Mouse (Mus musculus) splenic B cell, adult 2 months (primary cell): Measurements from ENCODE around the gene Btbd9.

Experiments
- DNase-seq: peaks from one replicate; pipeline ENCODE4 v3.0.0-alpha.2; 2011; ENCODE audit warnings: low read depth, low spot score
- H3K27me3 ChIP-seq: 2 replicates; pipeline ENCODE4 v1.6.1; 2012; ENCODE audit warnings: mild to moderate bottlenecking, low read length, moderate library complexity, mixed read lengths; ENCODE audit not compliant: control insufficient read depth, poor library complexity, insufficient read depth, severe bottlenecking
- H3K36me3 ChIP-seq: 2 replicates; pipeline ENCODE4 v1.6.1; 2012; ENCODE audit warnings: mild to moderate bottlenecking, low read length, moderate library complexity, mixed read lengths; ENCODE audit not compliant: control insufficient read depth, poor library complexity, insufficient read depth, severe bottlenecking

Btbd9 gene

DNA sequence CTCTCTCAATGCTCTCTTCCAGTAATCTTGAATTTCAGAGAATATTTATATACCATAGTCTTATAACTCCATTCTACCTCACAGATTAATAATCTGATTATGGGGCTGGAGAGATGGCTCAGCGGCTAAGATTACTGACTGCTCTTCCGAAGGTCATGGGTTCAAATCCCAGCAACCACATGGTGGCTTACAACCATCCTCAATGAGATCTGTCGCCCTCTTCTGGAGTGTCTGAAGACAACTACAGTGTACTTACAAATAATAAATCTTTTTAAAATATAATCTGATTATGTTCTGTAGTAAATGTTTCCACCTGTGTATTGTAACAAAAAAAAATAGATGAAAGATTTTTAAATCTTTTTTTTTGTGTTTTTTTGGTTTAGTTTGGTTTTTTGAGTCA is 6.0 kb upstream of the Btbd9 start:
- DNase-seq, result no peak
- Histone ChIP-seq H3K27me3 (no peaks in the 10 kb centered on the region), H3K36me3 (no peaks in the 10 kb centered on the region)

DNA sequence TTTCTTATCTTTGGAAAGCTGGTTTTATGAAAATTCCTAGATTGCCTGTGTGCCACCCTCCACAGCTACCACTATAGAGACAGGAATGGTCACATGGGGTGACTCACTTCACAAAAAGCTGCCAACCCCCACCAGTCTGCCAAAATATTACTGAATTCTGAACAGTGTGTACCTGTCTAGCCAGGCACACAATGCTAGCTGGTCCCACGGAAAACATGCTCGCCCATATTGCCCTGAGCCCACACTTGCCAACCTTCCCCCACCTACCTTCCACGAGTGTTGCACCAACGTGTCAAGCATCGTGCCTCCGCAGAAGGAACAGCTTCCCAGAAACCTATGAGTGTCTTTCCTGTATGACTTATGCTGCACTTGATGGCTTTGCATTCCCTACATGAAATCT is 4.9 kb upstream of the Btbd9 start:
- Histone ChIP-seq H3K36me3 (no peaks in the 10 kb centered on the region), H3K27me3 (no peaks in the 10 kb centered on the region)
- DNase-seq, result no peak

DNA sequence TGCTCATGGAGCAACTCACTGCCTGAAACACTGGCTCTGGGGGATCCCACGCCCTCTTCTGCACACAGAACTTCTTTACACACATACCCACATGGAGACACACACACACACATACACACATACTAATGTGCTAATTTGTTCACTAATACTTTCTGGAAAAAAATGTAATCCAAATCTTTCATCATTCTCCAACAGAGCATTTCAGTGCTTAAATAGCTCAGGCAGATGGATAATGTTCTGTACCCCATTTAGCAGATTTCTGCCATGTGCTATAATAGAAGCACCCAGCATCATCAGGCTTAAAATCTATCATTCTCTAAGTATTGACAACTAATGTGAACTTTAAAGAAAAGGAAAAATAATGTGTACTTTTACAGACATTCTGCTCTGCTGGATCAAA is 4.5 kb upstream of the Btbd9 start:
- no peak for DNase-seq
- Histone ChIP-seq H3K36me3 (no peaks in the 10 kb centered on the region), H3K27me3 (no peaks in the 10 kb centered on the region)

DNA sequence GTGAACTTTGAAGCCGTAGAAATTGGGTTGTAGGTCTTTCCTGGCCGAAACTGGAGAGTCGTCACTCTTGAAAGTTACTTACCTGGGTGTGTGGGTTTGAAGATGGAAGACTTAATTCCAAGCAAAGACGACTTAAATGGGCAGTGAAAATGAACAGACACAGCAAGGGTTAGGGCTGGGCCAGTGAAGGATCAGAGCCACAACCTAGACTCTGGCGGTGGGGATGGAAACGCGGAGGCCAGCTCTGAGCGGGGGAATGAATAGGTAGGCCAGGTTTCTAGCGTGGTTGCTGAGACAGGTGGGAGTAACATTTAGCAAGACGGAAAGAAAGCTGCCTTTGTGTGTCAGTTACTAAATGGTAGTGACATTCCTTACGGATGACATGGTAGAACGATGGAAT is 658 bp upstream of the Btbd9 start:
- no peaks in the 10 kb centered on the region for H3K36me3 ChIP-seq
- no peak for DNase-seq
- no peaks in the 10 kb centered on the region for H3K27me3 ChIP-seq

DNA sequence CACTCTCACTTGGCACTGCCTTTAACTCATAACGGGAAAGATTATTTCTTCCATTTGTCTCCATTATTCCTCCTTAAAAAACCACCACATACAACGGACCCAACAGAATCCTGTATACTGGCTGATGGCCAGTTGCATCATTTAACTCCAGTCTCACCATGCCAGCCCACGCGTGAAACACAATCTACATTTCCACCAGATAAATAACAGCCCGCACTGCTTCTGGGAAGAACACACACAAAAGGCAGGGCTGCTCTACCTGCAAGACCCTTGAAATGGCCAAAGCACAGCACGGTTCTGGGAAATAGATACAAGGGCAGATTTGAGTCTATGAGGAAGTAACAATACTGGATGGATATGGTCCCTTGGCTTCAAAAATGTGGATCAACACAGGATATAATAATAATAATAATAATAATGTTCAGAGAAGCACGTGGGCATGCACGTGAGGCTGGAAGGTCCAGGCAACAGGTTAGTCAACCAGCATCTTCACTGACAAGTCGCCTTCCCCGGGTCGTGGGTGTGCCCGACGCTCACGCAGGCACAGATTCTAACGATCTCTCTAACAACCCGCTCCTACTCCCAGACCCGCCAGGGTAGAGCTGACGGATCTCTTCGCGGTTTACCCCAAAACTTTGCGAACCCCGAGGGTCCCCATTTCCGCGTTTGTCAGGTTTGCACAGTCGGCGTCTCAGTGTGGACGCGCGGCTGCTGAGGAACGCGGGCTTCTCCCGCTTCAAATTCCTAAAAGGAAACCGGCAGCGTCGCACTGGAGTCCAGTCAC is 975 bp downstream of the Btbd9 start:
- H3K36me3 ChIP-seq, result no peaks in the 10 kb centered on the region
- no peaks in the 10 kb centered on the region for H3K27me3 ChIP-seq
- peak; percentile 51 for DNase-seq

DNA sequence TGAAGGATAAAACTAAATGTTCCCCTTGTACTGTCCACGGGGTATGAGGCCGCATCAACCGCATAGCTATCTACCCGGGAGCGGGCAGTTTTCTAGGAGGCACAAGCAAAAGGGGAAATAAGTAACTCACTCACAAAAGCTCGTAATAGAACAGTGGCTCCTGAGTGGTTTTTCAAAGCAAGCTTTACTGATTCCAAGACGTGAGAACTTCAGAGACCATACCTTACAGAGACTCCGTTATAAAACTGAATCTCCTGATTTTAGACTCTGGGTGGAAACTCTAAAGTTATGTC is 1.6 kb downstream of the Btbd9 start:
- DNase-seq, result peak; percentile 22
- Histone ChIP-seq H3K27me3 (no peaks in the 10 kb centered on the region), H3K36me3 (no peaks in the 10 kb centered on the region)

DNA sequence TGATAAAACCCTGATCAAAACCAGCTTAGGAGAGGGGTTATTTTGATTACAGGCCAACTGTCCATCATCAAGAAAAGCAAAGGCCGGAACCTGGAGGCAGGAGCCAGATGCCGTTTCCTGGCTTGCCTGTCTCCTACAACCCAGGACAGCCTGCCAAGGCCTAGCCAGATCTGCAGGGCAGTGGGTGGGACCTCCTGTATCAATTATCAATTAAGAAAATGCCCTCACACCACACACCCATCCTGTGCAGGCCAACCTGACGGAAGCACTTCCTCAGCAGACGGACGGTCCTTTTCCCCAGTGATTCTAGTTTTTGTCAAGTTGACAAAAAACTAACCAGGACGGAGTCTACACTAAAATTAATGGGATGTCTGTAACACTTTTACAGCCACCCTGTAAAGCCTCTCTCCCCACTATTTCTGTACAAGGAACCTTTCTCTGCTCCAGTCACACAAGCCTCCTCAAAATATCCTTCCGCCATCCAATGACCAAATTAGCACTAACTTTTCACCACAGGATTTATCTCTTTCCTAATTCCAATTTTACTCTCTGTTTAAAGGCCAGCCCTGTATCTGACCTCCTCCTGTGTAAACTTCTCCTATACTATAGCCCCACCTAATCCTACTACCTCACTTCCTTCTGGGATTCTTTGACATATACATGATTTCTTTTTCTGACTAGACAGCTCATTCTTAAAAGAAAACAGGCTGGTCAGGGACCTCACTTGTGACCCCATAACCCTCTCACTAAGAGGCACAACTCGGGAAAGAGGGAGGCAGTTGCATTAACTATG is 2.1 kb downstream of the Btbd9 start:
- no peaks in the 10 kb centered on the region for H3K36me3 ChIP-seq
- DNase-seq, result no peak
- no peaks in the 10 kb centered on the region for H3K27me3 ChIP-seq

DNA sequence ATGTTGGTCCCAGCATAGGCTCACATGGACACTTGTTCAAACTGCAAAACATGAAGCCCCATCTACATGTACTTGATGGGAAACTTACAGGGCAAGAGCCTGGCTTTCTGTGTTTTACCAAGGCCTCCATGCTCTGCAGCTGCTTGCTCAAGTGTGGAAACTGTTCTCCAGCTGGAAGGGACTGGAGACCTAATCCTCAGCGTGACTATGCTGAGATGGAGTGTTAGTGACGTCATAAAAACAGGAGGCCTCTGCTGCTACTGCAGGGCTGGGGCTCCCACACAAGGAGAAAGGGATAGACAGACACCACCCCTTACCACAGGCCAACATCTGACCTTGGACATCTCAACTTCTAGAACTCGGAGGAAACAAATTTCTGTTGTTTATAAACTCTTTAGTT is 5.3 kb downstream of the Btbd9 start:
- H3K27me3 ChIP-seq, result no peaks in the 10 kb centered on the region
- H3K36me3 ChIP-seq, result no peaks in the 10 kb centered on the region
- no peak for DNase-seq

DNA sequence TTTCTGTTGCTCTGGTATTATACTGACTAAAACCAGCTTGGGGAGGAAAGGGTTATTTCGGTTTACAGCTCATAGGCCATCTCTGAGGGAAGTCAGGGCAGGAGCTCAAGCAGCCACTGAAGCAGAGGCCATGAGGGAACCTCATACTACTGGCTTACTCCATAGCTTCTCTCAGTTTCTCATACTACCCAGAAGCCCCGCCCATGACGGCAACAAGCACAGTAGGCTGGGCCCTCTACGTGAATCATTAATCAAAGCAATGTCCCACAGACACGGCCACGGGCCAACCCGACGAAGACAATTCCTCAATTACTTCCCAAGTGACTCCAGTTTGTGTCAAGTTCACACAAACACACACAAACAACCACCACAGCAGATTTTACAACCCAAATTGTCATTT is 6.1 kb downstream of the Btbd9 start:
- DNase-seq, result no peak
- H3K27me3 ChIP-seq, result no peaks in the 10 kb centered on the region

DNA sequence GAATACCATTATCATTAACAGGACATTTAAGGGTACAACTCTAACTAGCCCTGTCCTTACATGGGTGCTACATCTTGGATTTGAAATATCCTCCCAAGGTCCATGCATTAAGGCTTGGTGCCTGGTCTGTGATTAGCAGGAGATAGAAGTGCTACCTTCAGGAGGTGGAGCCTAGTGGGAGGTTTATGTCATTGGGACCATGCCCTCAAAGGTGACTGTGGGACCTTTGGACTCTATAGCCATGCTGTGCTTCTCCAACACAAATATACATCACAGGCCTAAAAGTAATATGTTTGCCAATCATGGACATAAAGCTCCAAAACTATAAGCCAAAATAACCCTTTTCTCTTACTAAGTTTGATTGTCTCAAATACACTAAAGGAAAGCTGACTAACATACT is 7.8 kb downstream of the Btbd9 start:
- Histone ChIP-seq H3K36me3 (no peaks in the 10 kb centered on the region), H3K27me3 (no peaks in the 10 kb centered on the region)
- no peak for DNase-seq

More for the DNA sequence above, 6.1 kb downstream of the Btbd9 start:
- H3K36me3 ChIP-seq, result no peaks in the 10 kb centered on the region

DNA sequence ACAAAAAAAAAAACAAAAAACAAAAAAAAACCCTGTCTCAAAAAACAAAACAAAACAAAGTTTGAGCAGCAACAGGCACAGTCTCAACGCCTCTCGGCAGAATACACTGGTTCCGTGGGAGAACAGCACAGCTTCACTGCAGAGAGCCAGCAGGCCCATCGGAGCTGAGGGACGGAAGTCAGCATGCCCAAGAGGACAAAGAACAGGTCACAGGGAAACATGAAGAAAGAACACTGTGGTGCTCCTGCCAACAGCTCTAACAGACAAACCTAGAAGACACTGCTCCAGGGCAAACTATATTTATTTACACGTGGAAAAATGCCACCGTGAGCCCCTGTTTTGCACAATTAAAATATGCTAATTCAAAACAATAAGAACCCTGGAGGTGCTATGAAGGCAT is 11.3 kb downstream of the Btbd9 start:
- Histone ChIP-seq H3K27me3 (no peaks in the 10 kb centered on the region), H3K36me3 (no peaks in the 10 kb centered on the region)
- no peak for DNase-seq

DNA sequence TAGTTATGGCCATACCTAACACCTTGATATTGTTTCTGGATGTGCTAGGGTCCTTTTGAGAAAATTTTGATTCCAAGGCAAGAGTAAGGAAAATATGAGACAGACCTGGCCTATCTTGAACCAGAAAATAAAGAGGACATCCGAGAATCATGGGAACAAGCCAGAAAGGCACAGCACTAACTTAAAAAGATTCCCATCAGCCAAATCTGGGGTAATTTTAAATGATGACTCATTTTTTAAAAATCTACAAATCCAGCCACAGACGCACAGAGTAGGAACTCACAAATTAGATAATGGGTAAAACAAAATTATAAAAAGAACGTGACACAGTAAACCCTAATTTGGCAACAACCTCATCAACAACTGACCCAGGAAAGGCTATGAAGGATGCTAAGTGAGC is 11.9 kb downstream of the Btbd9 start:
- no peak for DNase-seq
- Histone ChIP-seq H3K36me3 (no peaks in the 10 kb centered on the region), H3K27me3 (no peaks in the 10 kb centered on the region)

DNA sequence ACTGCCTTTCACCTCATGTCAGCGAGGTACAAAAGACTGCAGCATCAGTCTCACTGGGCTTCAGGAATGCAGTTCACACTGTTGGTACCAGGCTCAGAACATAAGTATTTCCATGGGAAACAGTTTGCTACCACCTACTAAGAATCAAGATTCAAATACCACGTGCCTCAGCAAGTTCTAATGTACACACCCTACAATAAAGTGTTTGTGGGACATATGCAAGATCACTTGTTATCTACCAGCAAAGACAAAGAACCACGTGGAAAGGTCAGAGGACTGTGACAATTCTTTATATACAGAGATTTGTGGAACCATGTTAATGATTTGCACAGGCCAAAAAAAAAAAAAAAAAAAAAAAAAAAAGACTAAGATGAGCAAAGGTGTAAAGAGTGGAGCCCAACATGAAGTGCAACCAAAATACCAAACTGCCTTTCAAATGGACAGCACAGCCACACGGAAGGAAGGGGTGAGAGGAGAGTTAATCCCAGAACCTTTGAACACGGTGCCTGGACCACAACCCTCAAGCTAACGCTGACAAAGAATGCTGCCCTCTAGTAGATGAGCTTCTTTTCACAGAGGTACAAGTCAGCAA is 12.7 kb downstream of the Btbd9 start:
- DNase-seq, result no peak
- Histone ChIP-seq H3K36me3 (no peaks in the 10 kb centered on the region), H3K27me3 (no peaks in the 10 kb centered on the region)

DNA sequence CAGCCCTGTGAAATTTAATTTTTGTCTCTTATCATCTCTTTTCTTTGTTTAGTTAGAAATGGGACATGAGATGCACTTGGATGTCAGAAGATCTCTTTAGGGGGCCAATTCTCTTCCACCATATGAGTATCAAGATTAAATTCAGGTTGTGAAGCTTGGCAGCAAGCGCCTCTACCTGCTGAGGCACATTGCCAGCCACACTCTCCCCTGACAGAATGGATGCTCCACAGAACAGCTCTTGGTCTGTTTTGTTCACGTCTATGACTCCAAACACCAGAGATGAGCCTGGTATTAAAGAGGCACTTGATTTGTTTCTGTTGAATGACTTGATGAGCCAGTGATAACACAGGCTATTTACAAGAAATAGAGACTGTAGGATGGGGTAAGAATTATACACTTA is 13.5 kb downstream of the Btbd9 start:
- Histone ChIP-seq H3K27me3 (no peaks in the 10 kb centered on the region), H3K36me3 (no peaks in the 10 kb centered on the region)

DNA sequence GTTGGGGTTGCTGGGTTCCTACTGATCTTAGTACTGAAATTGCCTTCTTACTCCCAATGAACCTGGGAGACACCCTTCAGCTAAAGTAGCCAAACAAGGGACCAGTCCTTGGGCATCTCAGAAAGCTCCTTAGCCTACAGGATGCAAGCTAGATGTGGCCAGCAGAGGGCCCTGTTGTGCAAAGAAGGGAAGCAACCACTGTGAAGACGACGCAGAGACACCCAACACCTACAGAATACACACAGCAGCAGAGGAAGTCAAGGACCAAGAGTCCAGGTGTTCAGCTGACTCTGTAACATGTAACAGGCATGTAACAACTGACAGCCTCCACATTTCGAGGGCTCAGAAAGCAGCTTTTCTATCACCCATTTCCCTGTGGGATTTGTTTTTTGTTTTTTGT is 16.8 kb downstream of the Btbd9 start:
- no peaks in the 10 kb centered on the region for H3K36me3 ChIP-seq
- peak; percentile 89 for DNase-seq
- no peaks in the 10 kb centered on the region for H3K27me3 ChIP-seq

More for the DNA sequence above, 13.5 kb downstream of the Btbd9 start:
- DNase-seq, result no peak
